Mouse (Mus musculus) c-Kit-positive CD71-positive TER-119-positive erythroid progenitor cells, embryonic 14.5 days (primary cell): ENCODE measurements around the gene Eef2k.
"Not testable (repeated sequence)": the region's sequence is repeated elsewhere in the genome, so short reads cannot be mapped to it uniquely, and the experiment has no call there.

ENCODE experiments used
- DNase-seq: peaks from one replicate; pipeline ENCODE4 v3.0.0-alpha.2; 2013; ENCODE audit warnings: low spot score

Gene Eef2k

GRCm38 (mm10) chr7:120881451-120881850 lies 38.8 kb downstream of the Eef2k start:
- no peak for DNase-seq

- DNase-seq: no peak
Measured at GRCm38 (mm10) chr7:120882674-120883073, 40.0 kb downstream of the Eef2k start.

GRCm38 (mm10) chr7:120883523-120884290 lies 41.1 kb downstream of the Eef2k start:
- no peak for DNase-seq

- DNase-seq: no peak
Measured at GRCm38 (mm10) chr7:120884746-120885145, 42.1 kb downstream of the Eef2k start.

GRCm38 (mm10) chr7:120893123-120893522 lies 50.5 kb downstream of the Eef2k start:
- DNase-seq: no peak

DNA sequence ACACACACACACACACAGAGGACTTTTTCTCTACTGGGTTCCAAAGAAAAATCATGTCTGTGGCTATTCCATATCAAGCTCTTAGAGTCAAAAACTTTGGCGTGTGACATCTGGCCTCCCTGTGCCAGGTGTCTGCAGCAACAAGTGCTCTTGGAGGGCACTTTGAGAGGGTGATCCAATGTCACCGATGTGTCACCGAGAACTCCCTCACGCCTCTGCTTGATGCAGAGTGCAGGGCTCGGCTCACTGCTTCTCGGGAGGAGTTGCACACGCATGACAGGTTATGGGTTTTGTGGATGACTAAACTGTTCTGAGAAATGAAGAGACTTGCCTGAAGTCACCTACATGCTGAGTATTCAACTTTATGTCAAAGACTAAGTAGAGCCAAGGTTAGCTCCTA lies 54.4 kb downstream of the Eef2k start:
- DNase-seq: no peak

DNA sequence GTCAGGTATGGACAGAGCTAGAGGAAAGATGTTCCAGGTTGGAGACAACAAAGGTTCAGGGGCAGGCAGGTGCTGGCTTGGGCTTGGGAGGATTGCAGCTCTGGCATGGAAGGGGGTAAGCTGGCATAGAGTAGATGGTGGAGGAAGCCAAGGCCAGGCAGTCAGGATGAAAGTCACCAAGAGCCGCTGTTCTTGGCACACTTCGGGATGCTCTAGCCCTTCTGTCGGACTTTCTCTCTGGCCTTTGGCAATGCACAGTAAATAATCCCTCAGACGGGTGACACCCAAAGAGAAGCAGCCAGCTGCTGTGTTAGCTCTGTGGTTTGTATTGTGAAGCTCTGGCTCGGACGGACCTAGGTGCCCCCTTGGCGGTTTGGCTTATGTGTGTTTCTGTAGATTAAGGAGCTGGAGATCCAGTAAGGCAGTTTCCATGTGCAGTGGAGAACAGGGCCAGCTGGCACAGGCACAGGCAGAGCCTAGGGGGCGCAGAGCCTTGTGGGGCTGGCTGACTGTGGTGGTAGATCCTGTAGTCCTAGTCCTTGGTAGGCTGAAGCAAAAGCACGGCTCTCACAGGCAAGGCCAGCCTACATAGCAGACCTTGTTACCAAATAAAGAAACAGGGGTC lies 55.2 kb downstream of the Eef2k start:
- DNase-seq: no peak

GRCm38 (mm10) chr7:120900191-120900590 lies 57.6 kb downstream of the Eef2k start:
- DNase-seq: no peak

GRCm38 (mm10) chr7:120901701-120902100 lies 59.1 kb downstream of the Eef2k start:
- DNase-seq: no peak

DNA sequence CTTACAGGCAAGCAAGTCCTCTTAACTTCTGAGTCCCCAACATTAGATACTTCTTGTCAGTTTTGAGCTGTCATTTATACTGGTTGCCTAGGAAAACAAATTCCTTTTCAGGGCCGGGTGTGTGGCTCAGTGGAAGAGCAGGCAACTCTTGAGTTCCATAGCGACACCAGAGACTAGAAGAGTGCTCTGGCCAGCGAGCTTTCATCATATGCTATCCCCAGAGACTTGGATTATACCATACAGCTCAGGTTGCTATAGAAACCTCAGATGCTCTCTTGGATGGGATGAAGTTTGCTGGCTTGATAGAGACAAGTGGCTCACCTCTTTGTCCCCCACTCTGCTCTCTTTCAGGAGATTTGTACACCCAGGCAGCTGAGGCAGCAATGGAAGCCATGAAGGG lies 60.3 kb downstream of the Eef2k start:
- no peak for DNase-seq

GRCm38 (mm10) chr7:120910172-120910571 lies 67.5 kb downstream of the Eef2k start:
- DNase-seq: peak; percentile 13

GRCm38 (mm10) chr7:120911268-120911667 lies 68.6 kb downstream of the Eef2k start:
- not testable (repeated sequence) for DNase-seq

- DNase-seq: peak; percentile 44
Measured at GRCm38 (mm10) chr7:120913332-120913731, 70.7 kb downstream of the Eef2k start.

DNA sequence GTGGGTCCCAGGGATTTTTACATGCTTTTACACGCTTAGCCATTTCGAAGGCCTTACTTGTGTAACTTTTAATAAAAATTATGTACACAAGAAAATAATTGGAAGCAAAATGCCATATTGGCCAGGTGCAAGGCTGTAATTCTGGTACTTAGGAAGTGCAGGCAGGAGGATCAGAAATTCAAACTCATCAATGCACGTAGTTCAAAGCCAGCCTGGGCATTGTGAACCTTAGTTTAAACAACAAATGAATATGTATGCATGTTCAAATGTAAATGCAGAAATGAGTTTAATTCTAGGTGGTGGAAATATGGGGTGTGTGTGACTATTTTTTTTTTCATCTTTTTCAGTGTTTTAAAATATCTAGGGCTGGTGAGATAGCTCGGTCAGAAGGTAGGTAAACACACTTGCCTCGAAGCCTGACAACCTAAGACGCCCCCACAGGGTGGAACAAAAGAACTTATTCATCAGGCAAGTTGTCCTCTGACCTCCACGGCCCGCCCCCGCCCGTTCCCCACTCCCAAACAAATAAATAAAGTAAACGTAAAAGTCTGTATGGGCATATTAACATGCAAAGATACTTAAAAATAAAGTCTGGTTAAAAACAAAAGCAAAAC lies 73.7 kb downstream of the Eef2k start:
- peak; percentile 44 for DNase-seq

DNA sequence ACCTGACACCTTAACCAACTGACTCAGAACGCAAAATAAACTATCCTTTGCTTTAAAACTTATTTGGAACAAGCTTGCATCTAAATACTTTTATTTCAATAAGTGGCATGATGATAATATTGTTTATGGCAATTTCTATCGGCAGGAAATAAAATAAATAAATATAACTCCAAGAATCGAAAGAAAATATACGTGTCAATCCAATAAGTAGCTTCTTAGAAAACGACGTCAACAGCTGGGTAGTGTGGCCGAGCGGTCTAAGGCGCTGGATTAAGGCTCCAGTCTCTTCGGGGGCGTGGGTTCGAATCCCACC lies 74.6 kb downstream of the Eef2k start:
- no peak for DNase-seq

DNA sequence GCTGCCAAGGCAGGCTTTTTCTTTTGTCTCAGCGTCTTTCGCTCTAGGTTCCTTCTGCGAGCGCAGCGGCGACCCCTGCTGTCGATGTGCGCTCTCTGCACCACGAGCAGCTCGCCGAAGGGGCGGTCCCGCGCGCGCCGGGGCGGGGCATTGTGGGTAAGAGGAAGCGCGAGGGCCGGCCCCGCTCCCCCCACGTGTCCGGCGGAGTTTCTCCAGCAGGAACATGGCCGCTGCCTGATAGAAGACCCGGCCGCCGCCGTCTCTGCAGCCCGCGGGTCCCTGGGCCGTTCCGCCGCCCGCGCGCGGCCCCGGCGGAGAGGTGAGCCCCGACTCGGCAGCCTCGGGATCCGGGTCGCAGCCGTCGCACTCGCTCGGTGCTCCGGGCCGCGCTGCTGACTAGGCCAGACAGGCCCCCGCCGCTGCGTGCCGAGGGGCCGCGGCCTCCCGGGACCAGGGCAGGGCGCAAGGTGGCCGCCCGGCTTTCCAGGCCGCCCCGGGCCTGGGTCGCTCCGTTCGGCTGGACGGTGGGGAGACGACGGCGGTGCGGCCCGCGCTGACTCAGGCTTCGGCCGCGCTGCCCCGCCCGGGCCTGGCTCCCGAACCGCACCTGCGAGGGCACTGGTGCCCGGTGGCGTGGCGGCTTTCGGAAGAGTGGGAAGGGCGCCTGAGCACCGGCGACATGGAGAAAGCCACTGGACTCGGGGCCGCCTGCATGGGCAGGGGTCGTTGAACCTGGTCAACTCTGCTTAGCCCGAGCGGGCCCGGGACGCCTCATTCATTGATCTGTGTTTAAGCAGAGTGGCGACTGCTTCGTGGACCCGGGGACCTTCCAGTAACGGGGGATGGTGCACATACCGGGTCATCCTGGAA lies 75.2 kb downstream of the Eef2k start, which contains the start of gene Polr3e:
Polr3e (plus strand) TSS at position 153 of the 870 bp plus-strand sequence.
- peak; percentile 99 for DNase-seq

GRCm38 (mm10) chr7:120918526-120918962 lies 75.9 kb downstream of the Eef2k start:
- DNase-seq: peak; percentile 97

DNA sequence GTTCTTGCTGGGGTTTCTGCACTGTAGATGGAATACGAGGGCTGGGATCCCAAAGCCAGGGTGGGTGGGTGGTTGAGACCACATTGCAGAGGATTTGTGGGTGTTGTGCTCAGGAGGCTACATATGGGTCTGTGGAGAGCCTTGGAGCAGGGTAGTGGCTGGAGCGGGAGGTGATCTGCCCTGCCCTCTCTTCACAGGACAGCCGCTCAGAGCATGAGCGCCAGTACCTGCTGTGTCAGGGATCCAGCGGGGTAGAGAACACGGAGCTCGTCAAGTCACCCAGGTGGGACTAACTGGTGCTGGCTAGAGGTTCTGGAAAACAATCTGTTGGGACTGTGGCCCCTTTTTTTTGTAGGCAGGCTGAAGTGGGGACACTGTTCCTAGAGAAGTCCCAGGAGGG lies 90.5 kb downstream of the Eef2k start:
- no peak for DNase-seq

DNA sequence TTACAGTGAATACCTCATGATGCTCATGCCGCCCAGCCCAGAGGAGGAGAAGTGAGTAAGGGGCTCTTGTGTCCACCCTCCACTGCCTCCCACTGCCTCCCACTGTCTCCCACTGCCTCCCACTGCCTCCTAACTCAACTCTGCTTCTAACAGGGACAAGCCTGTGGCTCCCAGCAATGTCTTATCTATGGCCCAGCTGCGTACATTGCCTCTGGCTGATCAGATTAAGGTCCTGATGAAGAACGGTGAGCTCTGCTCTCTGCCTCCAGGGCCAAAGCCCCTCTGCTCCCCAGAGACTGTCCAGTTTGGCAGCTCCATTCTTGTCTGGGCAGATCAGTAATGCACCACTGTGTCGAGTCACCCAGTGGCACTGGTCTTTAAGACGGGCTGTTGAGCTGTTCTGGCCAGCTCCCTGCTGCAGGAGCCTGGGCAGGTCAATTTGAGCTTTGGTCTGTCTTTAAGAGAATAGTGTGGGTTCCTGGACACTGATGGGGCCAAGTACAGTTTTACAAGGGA lies 91.1 kb downstream of the Eef2k start:
- peak; percentile 56 for DNase-seq

GRCm38 (mm10) chr7:120934716-120935115 lies 92.1 kb downstream of the Eef2k start:
- DNase-seq: peak; percentile 76

DNA sequence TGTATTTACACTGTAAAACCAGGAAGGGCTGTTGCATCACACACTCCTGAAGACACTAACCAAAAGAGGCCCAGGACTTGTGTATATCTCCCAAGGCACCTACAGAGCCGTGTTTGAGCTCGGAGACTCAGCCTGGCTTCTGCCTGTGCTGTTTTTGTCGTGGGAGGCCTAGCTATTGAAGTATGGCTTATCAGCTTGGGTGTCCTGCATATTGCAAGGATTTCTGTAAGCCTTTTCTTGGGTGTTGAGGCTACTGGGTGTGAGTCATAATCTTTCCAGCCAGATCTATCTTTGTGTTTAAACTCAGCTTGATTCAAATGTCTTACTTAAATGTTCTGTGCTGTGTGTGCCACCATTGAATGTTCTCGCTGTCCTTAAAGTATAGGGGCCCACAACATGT lies 93.9 kb downstream of the Eef2k start:
- no peak for DNase-seq

GRCm38 (mm10) chr7:120938206-120938605 lies 95.6 kb downstream of the Eef2k start:
- DNase-seq: no peak
